Mouse (Mus musculus) hindbrain, postnatal 0 days (tissue): ENCODE data around the gene Hist1h2bp. TPM values are rescaled to one million over a fixed set of nuclear protein-coding genes. Genes with fewer than 3 reads are reported as not detected.

Experiments
- microRNA-seq, 2 experiments: library from miRNA; unstranded; fragments of <30 nt; microRNA quantifications; one replicate each; pipeline ENCODE4; 2016
- polyA plus RNA-seq: library from polyadenylated mRNA; unstranded; fragments of >200 nt; fragmentation: Nextera tagmentation; extraction: Ambion mirVana; gene quantifications from 2 replicates; pipeline ENCODE4 v1.2.1, GENCODE M21; 2015
- total RNA-seq: library from RNA; depleted of rRNA; stranded (reverse); fragments of >200 nt; gene quantifications from 2 replicates; pipeline ENCODE4 v1.2.3, GENCODE M21; 2014; rRNA removed

Gene Hist1h2bp
- total and polyA plus RNA-seq, 2 experiments from 2014 or later: 234 TPM; not detected in 1

Small RNA genes within 50 kb of the gene (microRNA-seq; reads per million reads assigned to microRNA genes)
- gene Gm19658 (0 reads per million in 2 experiments), gene Gm44346 (0 reads per million in 2 experiments), gene Gm44454 (0 reads per million in 2 experiments), gene Gm44466 (0 reads per million in 2 experiments)

Other genes starting within 250 kb of the Hist1h2bp start
- gene Olfr1366, start 244.7 kb upstream of the Hist1h2bp start, total RNA-seq: not detected in 2 replicates
- gene Olfr1366, start 244.7 kb upstream of the Hist1h2bp start, polyA plus RNA-seq: 0.19 and 0.23 TPM in 2 replicates
- gene Olfr1535, start 227.6 kb upstream of the Hist1h2bp start, total RNA-seq: not detected in 2 replicates
- gene Olfr1535, start 227.6 kb upstream of the Hist1h2bp start, polyA plus RNA-seq: 0.11 and 0.16 TPM in 2 replicates
- gene Olfr1364, start 205.7 kb upstream of the Hist1h2bp start, total RNA-seq: not detected in 2 replicates
- gene Olfr1364, start 205.7 kb upstream of the Hist1h2bp start, polyA plus RNA-seq: not detected in 2 replicates
- gene Olfr1362, start 173.4 kb upstream of the Hist1h2bp start, total RNA-seq: not detected in 2 replicates
- not detected in 2 replicates for gene Olfr1362, start 173.4 kb upstream of the Hist1h2bp start, polyA plus RNA-seq
- not detected in 2 replicates for gene Olfr11, start 144.9 kb upstream of the Hist1h2bp start, total RNA-seq
- 0.09 TPM in 1 of 2 replicates, not detected in the other for gene Olfr11, start 144.9 kb upstream of the Hist1h2bp start, polyA plus RNA-seq
- not detected in 2 replicates for gene Olfr1361, start 124.1 kb upstream of the Hist1h2bp start, total RNA-seq
- gene Olfr1361, start 124.1 kb upstream of the Hist1h2bp start, polyA plus RNA-seq: not detected in 2 replicates
- not detected in 2 replicates for gene Olfr1360, start 110.1 kb upstream of the Hist1h2bp start, total RNA-seq
- not detected in 2 replicates for gene Olfr1360, start 110.1 kb upstream of the Hist1h2bp start, polyA plus RNA-seq
- not detected in 2 replicates for gene Olfr1359, start 89.3 kb upstream of the Hist1h2bp start, total RNA-seq
- gene Olfr1359, start 89.3 kb upstream of the Hist1h2bp start, polyA plus RNA-seq: not detected in 2 replicates
- gene Hist1h2bl, start 71.3 kb upstream of the Hist1h2bp start, total RNA-seq: 541 and 615 TPM in 2 replicates
- gene Hist1h2bl, start 71.3 kb upstream of the Hist1h2bp start, polyA plus RNA-seq: 1.2 TPM in 1 of 2 replicates, not detected in the other
- gene Hist1h2ai, start 71.0 kb upstream of the Hist1h2bp start, total RNA-seq: 934 and 1,282 TPM in 2 replicates
- gene Hist1h2ai, start 71.0 kb upstream of the Hist1h2bp start, polyA plus RNA-seq: 4.5 and 5.8 TPM in 2 replicates
- 1,004 and 1,140 TPM in 2 replicates for gene Hist1h3h, start 69.8 kb upstream of the Hist1h2bp start, total RNA-seq
- gene Hist1h3h, start 69.8 kb upstream of the Hist1h2bp start, polyA plus RNA-seq: 1.9 and 6.2 TPM in 2 replicates
- gene Hist1h2bm, start 65.4 kb upstream of the Hist1h2bp start, total RNA-seq: 1,597 and 1,943 TPM in 2 replicates
- gene Hist1h2bm, start 65.4 kb upstream of the Hist1h2bp start, polyA plus RNA-seq: 1.3 and 1.7 TPM in 2 replicates
- 1,214 and 1,310 TPM in 2 replicates for gene Hist1h4j, start 52.4 kb upstream of the Hist1h2bp start, total RNA-seq
- gene Hist1h4j, start 52.4 kb upstream of the Hist1h2bp start, polyA plus RNA-seq: not detected in 2 replicates
- 380 and 998 TPM in 2 replicates for gene Hist1h4k, start 37.0 kb upstream of the Hist1h2bp start, total RNA-seq
- gene Hist1h4k, start 37.0 kb upstream of the Hist1h2bp start, polyA plus RNA-seq: 1.6 and 1.9 TPM in 2 replicates
- 429 and 552 TPM in 2 replicates for gene Hist1h2ak, start 33.6 kb upstream of the Hist1h2bp start, total RNA-seq
- 9.9 and 13.6 TPM in 2 replicates for gene Hist1h2ak, start 33.6 kb upstream of the Hist1h2bp start, polyA plus RNA-seq
- 864 and 1,352 TPM in 2 replicates for gene Hist1h2bn, start 33.3 kb upstream of the Hist1h2bp start, total RNA-seq
- 1.1 TPM in 1 of 2 replicates, not detected in the other for gene Hist1h2bn, start 33.3 kb upstream of the Hist1h2bp start, polyA plus RNA-seq
- gene Hist1h1b, start 6.8 kb upstream of the Hist1h2bp start, total RNA-seq: 263 and 411 TPM in 2 replicates
- gene Hist1h1b, start 6.8 kb upstream of the Hist1h2bp start, polyA plus RNA-seq: 10.0 and 11.7 TPM in 2 replicates
- 789 and 1,626 TPM in 2 replicates for gene Hist1h3i, start 4.1 kb upstream of the Hist1h2bp start, total RNA-seq
- gene Hist1h3i, start 4.1 kb upstream of the Hist1h2bp start, polyA plus RNA-seq: 24.5 and 29.0 TPM in 2 replicates
- 641 and 1,093 TPM in 2 replicates for gene Hist1h2an, start 243 bp upstream of the Hist1h2bp start, total RNA-seq
- gene Hist1h2an, start 243 bp upstream of the Hist1h2bp start, polyA plus RNA-seq: 2.2 and 5.4 TPM in 2 replicates
- gene Hist1h2bq, start 22.7 kb downstream of the Hist1h2bp start, total RNA-seq: 1,114 and 1,806 TPM in 2 replicates
- gene Hist1h2bq, start 22.7 kb downstream of the Hist1h2bp start, polyA plus RNA-seq: 4.8 and 6.4 TPM in 2 replicates
- gene Hist1h2ao, start 23.0 kb downstream of the Hist1h2bp start, total RNA-seq: not detected in 2 replicates
- gene Hist1h2ao, start 23.0 kb downstream of the Hist1h2bp start, polyA plus RNA-seq: not detected in 2 replicates
- 2.3 and 3.3 TPM in 2 replicates for gene Hist1h4m, start 24.3 kb downstream of the Hist1h2bp start, total RNA-seq
- gene Hist1h4m, start 24.3 kb downstream of the Hist1h2bp start, polyA plus RNA-seq: not detected in 2 replicates
- gene Hist1h4n, start 44.7 kb downstream of the Hist1h2bp start, total RNA-seq: 4,540 and 4,675 TPM in 2 replicates
- 3.7 and 4.1 TPM in 2 replicates for gene Hist1h4n, start 44.7 kb downstream of the Hist1h2bp start, polyA plus RNA-seq
- 1,318 and 1,554 TPM in 2 replicates for gene Hist1h2ap, start 46.0 kb downstream of the Hist1h2bp start, total RNA-seq
- 798 and 958 TPM in 2 replicates for gene Hist1h2ap, start 46.0 kb downstream of the Hist1h2bp start, polyA plus RNA-seq
- gene Hist1h2br, start 46.3 kb downstream of the Hist1h2bp start, total RNA-seq: 757 and 1,216 TPM in 2 replicates
- 4.7 and 7.4 TPM in 2 replicates for gene Hist1h2br, start 46.3 kb downstream of the Hist1h2bp start, polyA plus RNA-seq
- 9.3 and 13.5 TPM in 2 replicates for gene Zfp184, start 157.6 kb downstream of the Hist1h2bp start, total RNA-seq
- 7.8 and 9.6 TPM in 2 replicates for gene Zfp184, start 157.6 kb downstream of the Hist1h2bp start, polyA plus RNA-seq
- gene Pom121l2, start 193.7 kb downstream of the Hist1h2bp start, total RNA-seq: not detected in 2 replicates
- not detected in 2 replicates for gene Pom121l2, start 193.7 kb downstream of the Hist1h2bp start, polyA plus RNA-seq
- gene Prss16, start 222.3 kb downstream of the Hist1h2bp start, total RNA-seq: not detected in 2 replicates
- not detected in 2 replicates for gene Prss16, start 222.3 kb downstream of the Hist1h2bp start, polyA plus RNA-seq
- 67.7 and 136 TPM in 2 replicates for gene Hist1h2ah, start 248.1 kb downstream of the Hist1h2bp start, total RNA-seq
- 2.2 and 10.5 TPM in 2 replicates for gene Hist1h2ah, start 248.1 kb downstream of the Hist1h2bp start, polyA plus RNA-seq
- 468 and 587 TPM in 2 replicates for gene Hist1h2bk, start 248.4 kb downstream of the Hist1h2bp start, total RNA-seq
- 0.84 and 1.2 TPM in 2 replicates for gene Hist1h2bk, start 248.4 kb downstream of the Hist1h2bp start, polyA plus RNA-seq